Mouse (Mus musculus) kidney, postnatal 36 days (tissue): Measurements from ENCODE around the gene Fen1.

Experiments
- DNase-seq, 2 experiments: peaks; one replicate each; pipeline ENCODE4 v3.0.0; 2021 to 2022; ENCODE audit warnings: mixed read lengths in 2 of 2

Gene Fen1

DNA sequence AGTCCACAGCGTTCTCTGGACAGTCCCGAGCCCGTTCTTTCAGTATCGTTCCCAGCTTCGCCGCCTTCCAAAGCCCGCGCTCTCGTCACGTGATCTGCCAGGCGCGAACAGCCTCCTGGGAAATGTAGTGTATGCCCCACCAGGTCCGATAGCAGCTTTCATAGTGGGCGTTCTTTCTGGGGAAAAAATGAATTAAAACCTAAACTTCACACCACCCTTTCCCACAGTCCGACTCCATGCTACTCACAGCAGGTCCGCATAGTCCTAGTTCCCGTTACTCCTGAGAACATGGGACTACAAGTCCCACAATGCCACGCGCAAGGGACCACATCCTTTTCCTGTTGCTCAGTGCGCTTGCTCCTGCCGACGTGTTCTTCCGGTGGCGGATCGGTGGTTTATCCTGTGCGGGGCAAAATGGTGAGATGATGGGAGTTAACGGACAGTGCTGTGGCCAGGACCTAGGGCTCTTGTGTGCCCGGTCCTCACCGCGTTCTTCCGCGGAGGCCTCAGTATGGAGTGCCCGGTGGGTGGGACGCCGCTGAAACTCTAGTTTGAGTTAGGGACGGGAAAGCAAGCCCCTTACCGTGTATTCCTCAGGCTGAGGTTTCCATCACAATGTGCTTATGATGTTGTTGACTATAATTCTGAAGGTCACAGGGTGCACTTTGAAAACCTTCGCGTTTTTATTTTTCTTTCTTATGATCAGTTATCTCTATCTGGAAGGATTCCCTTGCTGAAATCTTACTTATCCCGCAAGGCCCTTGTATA lies at the start of gene Fen1, which contains the start of gene Tmem258:
Gene Fen1, minus strand, starts transcription at position 322 of the 768 bp plus-strand sequence.
Gene Tmem258, plus strand, starts transcription at position 167 of the 768 bp plus-strand sequence.
- DNase-seq: peak; percentile 92 to 94

- no peak for DNase-seq
Observed at GRCm38 (mm10) chr19:10248128-10248527, 44.2 kb upstream of the Fen1 start.

GRCm38 (mm10) chr19:10247165-10247564 lies 43.2 kb upstream of the Fen1 start:
- no peak for DNase-seq

GRCm38 (mm10) chr19:10244183-10244582 lies 40.2 kb upstream of the Fen1 start:
- DNase-seq: peak; percentile 52 to 84

- no peak for DNase-seq
Observed at GRCm38 (mm10) chr19:10242916-10243315, 38.9 kb upstream of the Fen1 start.

DNA sequence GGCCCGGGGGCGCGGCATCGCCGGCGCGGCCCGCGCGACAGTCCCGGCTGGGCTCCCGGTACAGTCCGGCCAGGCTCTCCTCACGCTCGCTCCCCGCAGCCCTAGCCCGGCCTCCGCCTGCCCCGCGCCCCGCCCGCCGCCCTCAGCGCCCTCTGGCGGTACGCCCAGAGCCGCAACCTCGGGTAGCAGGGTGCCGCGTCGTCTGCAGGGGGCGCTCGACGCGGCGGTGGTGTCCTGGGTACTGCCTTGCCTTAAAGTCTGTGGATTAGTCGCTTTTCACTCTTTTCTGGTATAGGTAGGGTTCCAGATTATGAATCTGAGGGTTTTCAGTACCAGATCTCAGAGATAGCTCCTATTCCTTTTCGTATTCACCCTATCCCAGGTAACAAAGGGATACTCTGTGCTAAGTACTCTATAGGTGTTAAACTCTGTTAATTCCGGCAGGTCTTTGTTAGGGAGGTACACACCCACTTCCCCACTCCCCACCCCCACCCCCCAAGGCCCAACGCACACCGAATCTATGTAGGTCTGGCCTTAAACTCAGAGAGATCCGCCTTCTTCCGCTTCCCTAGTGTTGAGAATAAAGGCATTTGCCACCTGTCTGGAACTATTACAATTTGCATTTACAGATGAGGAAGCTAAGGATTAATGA lies 36.8 kb upstream of the Fen1 start, which contains the start of gene Myrf:
Gene Myrf, minus strand, starts transcription at position 95 of the 652 bp plus-strand sequence.
- DNase-seq: peak; percentile 69 to 90

DNA sequence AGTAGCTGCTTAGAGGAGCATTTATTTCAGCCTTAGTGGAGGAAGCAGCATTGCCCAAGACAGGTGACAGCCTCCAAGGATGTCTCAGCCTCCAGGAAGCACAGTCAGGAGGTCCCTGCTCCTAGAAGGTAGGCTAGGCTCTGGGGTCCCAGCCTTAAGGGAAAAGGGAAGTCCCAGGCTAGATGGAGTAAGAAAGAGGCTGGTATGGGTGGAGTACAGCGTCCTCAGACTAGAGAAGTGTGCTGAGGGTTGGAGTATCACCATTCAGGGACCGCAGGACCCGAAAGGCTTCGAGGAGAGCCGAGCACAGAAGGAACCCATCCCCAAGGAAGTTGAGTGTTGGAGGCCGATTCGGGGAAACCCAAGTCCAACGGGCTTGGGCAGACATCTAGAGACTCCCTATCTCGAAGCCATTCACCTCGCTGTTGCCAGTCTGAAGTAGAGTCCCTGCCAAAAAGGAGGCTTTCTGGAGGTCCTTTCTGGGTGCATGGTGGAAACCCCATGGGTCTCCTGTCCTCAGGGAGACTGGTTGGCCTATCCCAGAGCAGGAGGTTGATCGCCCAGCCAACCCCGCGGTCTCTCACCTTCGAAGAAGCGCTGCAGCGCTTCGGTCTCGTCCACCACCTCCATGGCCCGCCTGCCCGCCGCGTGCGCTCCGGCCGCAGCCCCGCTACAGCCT lies 36.1 kb upstream of the Fen1 start:
- DNase-seq: no peak

DNA sequence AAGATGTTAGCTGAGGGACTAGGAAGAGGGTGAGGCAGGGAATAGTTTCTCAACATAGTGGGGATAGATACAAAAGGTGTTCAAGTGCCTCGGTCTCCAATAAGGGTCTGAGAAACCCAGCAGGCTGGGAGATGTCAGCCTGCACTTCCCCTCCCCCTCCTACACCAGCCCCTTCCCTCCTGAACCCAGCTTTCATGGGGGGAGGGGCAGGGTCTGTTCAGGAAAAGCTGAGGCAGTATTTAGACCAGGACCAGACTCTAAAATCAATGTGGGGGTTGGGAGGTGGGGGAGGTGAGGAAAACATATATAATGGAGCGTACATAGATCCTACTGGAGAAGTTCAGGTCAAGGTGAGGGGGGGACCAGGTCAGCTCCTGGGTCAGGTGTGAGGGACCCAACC lies 35.5 kb upstream of the Fen1 start:
- DNase-seq: no peak

DNA sequence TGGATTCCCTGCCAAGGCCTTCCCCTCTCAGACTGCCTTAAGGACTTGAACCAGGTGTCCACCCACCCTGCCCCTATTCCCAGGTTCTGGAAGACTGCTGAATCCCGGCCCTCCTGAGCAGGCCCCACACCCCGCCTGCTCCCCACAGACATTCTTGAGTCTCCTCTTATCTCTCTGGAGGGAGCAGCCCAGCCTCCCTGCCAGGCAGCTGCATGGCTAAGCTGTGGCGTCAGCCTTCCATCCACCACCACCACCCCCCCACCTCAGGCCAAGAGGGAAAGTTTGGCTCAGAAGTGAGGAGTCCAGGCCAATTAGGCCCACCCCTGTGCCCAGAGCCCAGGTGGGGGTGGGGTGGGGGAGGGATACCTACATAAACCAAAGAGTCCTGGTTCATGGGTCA lies 34.5 kb upstream of the Fen1 start:
- DNase-seq: no peak

DNA sequence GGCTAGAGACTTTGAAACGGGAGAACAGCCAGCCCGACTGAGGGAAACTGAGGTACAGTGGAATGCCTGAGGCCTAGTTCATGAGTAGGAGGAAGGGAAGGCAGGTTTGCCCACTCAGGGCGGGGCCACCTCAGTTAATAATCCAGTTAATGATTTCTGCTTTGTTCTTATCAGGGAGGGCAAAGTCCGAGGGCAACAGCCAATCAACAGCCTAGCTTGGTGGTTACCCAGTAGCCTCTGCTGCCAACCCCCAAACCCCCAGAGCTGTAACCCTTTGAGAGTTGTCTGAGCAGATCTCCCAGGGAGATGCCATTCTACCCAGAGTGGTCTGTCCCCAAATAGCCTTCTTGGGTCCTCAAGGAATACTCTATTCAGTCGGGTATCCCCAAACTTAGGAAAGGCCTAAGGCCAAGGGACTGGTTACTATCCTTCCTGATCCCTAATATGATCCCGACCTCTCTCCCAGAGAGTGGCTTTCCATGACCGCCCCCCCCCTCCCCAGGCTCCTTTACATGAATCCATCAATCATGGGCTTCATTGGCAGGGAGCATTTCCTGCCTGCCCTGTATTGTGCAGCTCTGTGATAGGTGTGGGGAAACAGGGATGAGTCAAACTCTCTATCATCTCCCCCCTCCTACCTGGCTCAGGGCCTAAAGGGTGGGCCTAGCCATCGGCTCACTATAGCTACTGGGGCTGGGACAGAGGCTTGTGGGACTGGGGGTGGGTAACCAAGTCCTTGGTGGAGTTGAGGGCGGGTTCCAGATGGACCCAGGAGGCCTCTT lies 32.0 kb upstream of the Fen1 start:
- peak; percentile 67 to 82 for DNase-seq

DNA sequence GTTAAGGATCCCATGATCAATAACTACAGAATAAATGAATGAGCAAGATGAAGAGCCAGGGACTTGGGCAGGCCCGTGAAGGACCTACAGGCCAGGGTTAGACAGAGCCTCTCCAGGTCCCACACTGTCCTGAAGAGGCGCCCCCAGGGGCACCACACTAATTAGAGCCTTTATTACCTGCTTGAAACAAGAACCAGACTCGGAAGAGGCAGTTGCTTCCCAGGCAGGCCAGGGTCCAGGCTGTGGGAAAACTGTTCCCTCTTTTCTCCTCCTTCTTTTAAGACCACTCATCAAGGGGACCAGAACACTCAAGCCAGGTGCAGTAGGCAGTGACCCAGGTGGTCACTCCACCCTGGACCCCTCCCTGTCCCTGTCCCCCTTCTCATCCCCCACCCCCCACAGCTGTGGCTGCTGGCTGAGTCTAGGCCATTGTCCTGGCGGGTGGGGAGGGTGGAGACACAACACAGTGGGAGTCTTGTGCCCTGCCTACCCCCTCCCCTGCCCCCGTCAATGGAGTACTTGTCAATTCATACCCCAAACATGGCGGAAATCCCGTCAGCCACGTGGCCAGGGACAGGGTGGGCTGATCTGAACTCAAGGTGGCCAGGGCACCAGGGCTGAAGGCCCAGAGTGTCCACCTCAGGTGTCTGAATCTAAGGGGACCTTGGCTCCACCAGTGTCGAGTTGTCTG lies 28.5 kb upstream of the Fen1 start:
- DNase-seq: no peak

DNA sequence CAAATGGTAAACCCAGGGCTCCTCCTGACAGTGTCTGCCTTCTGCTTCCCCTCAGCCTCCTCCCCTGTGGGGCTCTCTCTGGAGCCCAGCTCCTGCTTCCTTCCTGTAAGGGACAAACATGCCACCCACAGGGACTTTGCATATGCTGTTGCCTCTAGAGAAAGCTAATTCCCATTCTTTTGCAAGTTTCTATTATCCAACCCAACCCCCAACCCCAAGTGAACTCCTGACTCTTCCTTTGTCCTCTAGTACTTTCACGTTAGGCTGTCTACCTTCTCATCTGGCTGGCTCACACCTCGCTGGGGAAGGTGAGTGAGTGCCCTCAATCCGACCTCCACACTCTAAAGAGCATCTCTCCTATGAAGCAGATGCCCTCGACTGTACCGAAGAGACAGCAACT lies 27.9 kb upstream of the Fen1 start:
- no peak for DNase-seq

DNA sequence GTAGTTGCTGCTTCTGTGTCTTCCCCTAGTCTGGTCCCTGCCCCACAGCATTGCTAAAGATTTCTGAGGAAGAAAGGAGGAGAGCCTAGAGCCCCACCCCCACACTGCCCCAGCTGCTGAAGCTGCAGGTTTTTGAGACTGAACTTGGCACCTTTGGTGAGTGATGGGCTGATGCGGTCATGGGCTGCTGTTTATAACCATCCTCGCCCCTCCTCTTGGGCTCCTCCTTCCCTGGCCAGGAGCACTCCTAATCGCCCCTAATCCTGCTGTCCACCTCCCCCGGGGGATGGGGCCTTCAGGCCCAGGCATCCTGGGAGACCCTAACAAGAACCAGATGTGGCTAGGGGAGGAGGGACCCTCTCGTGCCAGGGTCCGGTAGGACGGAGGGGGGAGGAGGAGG lies 27.0 kb upstream of the Fen1 start:
- DNase-seq: peak; percentile 59 to 64

- peak; percentile 65 to 73 for DNase-seq
Observed at GRCm38 (mm10) chr19:10225767-10226166, 21.8 kb upstream of the Fen1 start.

GRCm38 (mm10) chr19:10224637-10225453 lies 20.9 kb upstream of the Fen1 start:
- DNase-seq: no peak

- DNase-seq: no peak
Observed at GRCm38 (mm10) chr19:10223561-10223960, 19.6 kb upstream of the Fen1 start.

GRCm38 (mm10) chr19:10222656-10223055 lies 18.7 kb upstream of the Fen1 start:
- no peak for DNase-seq

DNA sequence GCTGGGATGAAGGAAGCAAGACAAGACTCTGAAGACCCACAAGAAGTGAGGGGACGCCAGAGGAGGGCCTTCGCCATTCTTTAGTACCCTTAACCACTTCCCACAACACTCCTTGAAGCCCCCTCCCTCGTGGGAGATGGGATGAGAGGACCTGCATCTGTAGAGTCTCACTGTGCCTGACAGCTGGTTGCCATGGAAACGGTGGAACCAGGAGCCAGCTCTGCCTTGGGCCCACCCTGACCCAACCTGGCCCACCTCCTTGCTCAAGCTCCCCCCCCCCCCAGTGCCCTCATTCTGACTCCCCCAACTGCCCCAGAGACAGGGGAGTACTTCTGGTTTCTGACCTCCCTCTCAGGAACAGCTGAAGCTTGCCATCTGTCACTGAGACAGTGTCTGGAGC lies 17.6 kb upstream of the Fen1 start:
- DNase-seq: no peak

GRCm38 (mm10) chr19:10219593-10219992 lies 15.6 kb upstream of the Fen1 start:
- no peak for DNase-seq

- peak; percentile 52 to 75 for DNase-seq
Observed at GRCm38 (mm10) chr19:10219108-10219507, 15.1 kb upstream of the Fen1 start.

- DNase-seq: no peak
Observed at GRCm38 (mm10) chr19:10216101-10216500, 12.1 kb upstream of the Fen1 start.
